Mouse (Mus musculus): ENCODE measurements around the gene H13.

DNA sequence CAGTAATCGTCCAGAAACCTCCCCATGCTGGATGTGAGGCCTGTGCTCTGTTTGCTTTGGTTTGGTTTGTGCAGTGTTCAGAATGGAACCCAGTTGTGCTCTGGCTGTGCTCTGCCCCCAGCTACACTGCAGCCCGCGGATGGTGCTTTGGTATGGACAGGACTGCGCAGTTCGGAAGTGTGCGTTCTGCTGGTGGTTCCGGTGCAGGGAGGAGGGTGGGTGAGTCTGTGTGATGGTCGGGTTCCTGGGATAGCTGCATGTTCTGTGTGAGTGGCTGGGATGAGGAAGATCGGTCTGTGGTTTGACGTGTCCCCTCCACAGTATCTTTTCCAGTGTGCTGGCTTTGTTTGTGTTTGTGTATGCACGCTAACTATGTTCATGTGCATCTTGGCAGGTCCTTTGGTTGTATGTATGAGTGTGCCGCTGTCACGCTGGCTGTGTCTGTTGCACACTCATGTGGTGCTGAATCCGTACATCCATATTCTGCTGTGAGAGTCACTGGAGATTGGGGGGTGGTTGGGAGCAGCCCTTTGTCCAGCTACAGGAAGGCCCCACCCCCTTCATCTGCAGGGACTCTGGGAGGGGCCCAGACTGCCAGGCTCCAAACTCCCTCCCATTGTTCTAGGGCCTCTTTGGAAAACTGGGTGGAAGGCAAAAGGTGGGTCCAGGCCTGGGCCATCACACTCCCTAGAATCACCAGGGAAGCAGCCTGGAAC is 58.7 kb downstream of the H13 start:
- no peak for TF ChIP-seq POLR2A (IDR thresholded peaks at IDR 0.05; ENCODE audit: borderline replicate concordance, control insufficient read depth, low read depth, low read length)
- no peak for TF ChIP-seq CTCF (IDR thresholded peaks at IDR 0.05; ENCODE audit: control insufficient read depth, insufficient read depth, low read length)
